Mouse (Mus musculus) thymus, postnatal 4 days (tissue): ENCODE results near the gene Gpm6b.
A peak's percentile ranks its signal among the peaks of the same experiment; 100 is the strongest.

ENCODE experiments used
- DNase-seq: peaks from one replicate; pipeline ENCODE4 v3.0.0; 2021

Gpm6b gene

GRCm38 (mm10) chrX:166238831-166239460 lies at the start of gene Gpm6b:
Gpm6b (plus strand) TSS chrX:166238911.
- peak; percentile 19 for DNase-seq

DNA sequence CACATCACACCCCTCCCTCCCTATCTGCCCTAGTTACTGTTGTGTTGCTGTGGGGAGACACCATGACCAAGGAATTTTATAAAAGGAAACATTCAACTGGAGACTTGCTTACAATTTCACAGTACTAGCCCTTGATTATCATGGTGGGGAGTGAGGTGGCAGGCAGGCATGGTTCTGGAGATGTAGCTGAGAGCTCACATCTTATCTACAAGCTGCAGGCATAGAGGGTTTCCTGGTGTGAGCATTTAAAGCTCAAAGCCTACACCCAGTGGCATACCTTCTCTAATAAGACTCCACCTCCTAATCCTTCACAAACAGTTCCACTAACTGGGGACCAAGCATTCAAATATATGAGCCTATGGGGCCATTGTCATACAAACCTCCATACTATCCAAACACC lies 42.4 kb upstream of the Gpm6b start:
- no peak for DNase-seq

DNA sequence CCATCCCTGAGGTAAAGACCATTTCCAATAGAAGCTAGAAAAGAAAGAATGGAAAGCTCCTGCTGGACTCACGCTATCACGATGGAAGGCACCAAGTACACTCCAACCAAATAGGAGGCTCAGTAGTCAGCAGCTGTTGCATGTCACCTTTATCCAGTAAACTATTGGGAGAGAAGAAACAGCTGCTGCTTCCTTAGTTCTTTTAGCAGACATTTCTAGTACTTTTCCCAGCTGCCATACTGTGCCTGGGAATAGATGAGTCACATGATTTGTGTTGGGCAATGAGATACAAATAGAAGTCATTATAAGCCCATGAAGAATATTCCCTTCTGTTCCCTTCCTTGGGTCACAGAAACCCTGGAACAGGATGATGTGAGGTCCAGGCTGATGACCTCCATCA lies 40.4 kb upstream of the Gpm6b start:
- no peak for DNase-seq

DNA sequence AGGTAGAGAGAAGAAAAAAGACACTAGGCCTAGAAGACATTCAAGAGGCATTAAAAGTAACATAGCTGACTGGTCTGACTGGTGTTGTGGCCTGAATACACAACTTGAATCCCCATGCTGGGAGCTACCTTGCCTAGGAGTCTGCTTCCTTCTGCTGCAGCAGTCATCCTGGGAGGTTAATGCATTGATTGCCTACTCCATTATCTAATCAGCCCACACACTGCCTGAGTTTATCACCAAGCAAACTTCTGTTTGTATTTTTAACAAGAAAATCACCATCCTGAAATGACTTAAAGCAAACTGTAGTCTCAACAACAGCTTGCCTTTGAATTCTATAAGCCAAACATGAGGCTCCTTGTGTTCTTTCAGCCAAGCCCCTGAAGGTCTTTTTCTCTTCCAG lies 38.9 kb upstream of the Gpm6b start:
- DNase-seq: no peak

- no peak for DNase-seq
Measured at GRCm38 (mm10) chrX:166214576-166214975, 24.1 kb upstream of the Gpm6b start.

- no peak for DNase-seq
Measured at GRCm38 (mm10) chrX:166216248-166216647, 22.5 kb upstream of the Gpm6b start.

- DNase-seq: no peak
Measured at GRCm38 (mm10) chrX:166216720-166217119, 22.0 kb upstream of the Gpm6b start.

DNA sequence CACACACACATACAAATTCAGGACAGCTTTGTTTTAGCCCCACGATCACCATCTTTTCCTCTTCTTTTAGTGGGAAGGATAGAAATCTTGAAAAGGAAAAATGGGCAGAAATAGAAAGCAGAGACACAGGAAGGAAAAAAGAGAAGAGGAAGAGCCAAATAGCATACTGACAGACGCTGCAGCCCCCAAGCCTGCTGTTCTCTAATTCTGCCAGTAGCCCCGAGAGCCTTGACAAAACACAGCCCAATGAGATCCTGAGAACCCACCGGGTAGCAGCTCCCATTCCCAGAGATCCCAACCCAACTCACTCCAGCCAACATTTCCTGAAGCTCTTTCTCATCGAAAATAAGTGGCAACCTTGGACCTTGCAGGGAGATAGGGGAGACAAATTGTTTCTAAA lies 19.4 kb upstream of the Gpm6b start:
- DNase-seq: no peak

GRCm38 (mm10) chrX:166226856-166227255 lies 11.9 kb upstream of the Gpm6b start:
- no peak for DNase-seq

- DNase-seq: no peak
Measured at GRCm38 (mm10) chrX:166229750-166230149, 9.0 kb upstream of the Gpm6b start.

DNA sequence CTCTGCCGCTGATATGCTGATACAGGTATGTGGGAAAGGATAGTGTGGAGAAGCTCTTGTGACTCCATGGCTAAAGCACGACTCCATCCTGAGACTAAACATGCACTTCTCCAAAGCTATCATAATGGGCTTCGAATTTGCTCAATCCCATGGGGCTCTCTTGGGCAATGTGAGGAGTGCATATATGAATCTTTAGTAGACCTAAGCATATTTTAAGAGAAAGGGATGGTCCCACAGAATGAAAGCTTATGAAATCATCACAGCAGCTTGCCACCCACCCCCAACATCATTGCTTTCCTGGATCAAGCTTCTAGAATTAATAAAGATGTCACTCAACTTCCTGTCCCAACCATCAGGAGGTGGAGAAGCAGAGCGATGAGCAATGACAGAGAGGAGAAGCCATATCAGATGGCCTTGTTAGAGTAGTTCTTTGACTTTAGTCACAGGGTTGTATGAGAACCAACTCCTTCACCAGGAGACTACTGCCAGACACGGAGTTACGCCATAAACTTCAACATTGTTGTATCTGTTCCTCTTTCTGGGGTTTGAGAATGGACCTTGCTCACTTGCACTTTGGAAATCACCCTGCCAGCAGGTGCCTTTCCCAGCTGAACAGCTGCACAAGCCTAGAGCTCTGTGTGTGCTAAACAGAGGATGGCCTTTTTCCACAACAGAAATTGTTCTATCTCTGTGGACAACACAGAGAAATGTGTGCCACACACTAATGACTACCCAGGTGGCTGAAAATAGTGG lies 8.0 kb upstream of the Gpm6b start:
- no peak for DNase-seq

DNA sequence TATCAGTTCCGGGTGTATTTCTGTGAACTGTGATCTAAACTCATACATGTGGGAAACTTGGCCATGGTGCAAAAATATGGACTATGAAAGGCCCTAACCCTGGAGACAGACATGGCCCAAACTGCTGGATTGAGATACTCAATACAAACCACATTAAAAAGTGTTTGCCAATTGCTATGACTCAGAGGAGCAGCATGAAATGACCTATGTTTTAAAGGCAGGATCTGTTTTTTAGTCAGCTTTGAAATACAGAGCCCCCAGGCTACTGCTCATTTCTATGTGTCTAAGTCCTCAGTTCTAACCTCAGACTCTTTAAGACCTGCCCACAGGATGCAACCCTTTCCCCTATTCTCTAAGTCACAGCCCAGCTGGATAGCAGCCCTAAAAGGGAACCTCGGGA lies 2.6 kb upstream of the Gpm6b start:
- no peak for DNase-seq

- DNase-seq: no peak
Measured at GRCm38 (mm10) chrX:166239520-166239919, 809 bp downstream of the Gpm6b start.

DNA sequence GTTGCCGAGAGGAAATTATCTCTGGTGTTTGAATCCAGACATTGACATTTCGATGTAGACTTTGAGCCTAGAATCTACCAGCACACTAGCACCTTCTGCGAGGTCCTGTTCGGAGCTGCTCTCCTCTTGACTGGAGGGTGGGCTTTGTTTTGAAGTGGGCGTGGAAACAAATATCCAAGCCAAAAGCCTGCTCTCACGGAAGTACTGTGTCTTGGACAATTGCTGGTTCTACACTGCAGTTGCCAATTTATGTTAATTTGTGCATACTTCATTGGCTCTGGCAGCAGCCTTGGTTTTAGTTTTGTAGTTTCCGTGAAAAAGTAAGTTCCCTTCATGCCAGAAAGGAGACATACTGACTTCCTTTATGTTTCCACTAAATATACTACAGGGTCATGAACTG lies 2.0 kb downstream of the Gpm6b start:
- DNase-seq: no peak

GRCm38 (mm10) chrX:166243261-166243885 lies 4.7 kb downstream of the Gpm6b start:
- DNase-seq: no peak

DNA sequence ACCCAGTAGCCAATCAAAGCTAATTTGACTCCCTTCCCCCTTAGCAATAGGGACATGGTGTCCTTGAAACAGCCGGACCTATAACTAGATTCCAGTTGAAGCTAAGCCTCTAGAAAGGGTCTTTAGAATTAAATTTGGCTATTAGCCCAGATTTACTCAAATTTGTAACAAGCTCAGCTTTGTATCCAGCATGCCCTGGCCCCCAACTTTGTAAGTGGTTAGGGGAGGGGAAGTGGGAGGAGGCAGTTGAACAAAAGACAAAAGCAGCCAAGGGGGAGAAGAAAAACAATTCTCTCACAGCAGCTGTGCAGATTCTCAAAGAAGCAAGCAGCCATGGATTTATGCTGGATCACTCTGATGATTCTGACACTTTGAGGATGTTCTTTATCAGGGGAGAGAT lies 32.8 kb downstream of the Gpm6b start:
- peak; percentile 6 for DNase-seq

- DNase-seq: no peak
Measured at GRCm38 (mm10) chrX:166272646-166273045, 33.9 kb downstream of the Gpm6b start.

- DNase-seq: no peak
Measured at GRCm38 (mm10) chrX:166279861-166280260, 41.1 kb downstream of the Gpm6b start.

GRCm38 (mm10) chrX:166286760-166287483 lies 48.2 kb downstream of the Gpm6b start:
- DNase-seq: no peak

DNA sequence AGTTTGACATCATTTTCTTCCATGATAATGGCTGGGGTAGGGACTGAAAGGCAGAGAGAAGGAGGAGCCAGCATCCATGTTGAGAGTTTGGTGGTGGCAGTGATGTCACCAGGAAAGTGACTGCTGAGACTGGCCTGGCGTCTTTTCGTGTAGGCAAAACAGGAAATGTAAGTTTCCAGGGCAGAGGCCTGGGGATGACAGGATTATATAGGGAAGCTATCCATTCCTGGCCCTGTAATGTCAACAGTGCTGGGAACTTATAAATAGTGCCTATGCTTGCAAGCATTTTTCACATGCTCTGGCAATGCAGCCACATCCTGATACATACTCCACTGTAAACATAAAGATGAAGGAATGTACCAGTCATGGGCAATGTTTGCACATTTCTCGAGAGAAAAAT lies 52.6 kb downstream of the Gpm6b start:
- no peak for DNase-seq

DNA sequence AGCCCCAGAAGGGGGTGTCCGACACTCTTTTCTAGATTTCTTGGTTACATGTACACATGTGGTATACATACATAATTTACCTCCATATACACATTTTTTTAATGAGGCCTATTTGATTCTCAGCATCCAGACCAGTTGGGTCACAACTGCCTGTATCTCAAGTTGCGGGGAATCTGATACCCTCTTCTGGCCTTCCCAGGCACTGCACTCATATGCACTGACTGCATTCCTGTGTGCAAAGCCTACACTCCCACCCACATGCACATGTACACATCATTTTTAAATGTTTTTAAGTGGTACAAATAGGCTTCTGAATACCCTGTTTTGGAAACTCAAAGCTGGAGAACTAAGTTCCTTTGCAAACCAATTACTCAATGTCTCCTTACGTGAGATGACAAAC lies 54.8 kb downstream of the Gpm6b start:
- peak; percentile 14 for DNase-seq

- no peak for DNase-seq
Measured at GRCm38 (mm10) chrX:166302791-166303190, 64.1 kb downstream of the Gpm6b start.

- DNase-seq: no peak
Measured at GRCm38 (mm10) chrX:166304355-166304754, 65.6 kb downstream of the Gpm6b start.
